Mouse (Mus musculus) heart, embryonic 11.5 days (tissue): ENCODE data around the gene Aunip. TPM values are rescaled to one million over a fixed set of nuclear protein-coding genes. Genes with fewer than 3 reads are reported as not detected.

Experiments used
- ATAC-seq: fragments of 200-750 bp; cut with Nextera tagmentation; replicated peaks from 2 replicates; pipeline ENCODE4 v1.8.0; 2017; ENCODE audit warnings: moderate library complexity; ENCODE audit not compliant: insufficient number of reproducible peaks, low FRiP score, low TSS enrichment
- H3K27ac ChIP-seq: fragments of 300-500 bp; sonication (generic); 2 replicates; pipeline ENCODE4 v1.5.1; 2014; ENCODE audit warnings: mild to moderate bottlenecking, low read depth, low read length
- H3K27me3 ChIP-seq: fragments of 300-500 bp; sonication (generic); 2 replicates; pipeline ENCODE4 v1.6.1; 2014; ENCODE audit warnings: mild to moderate bottlenecking, low read length, mixed read lengths; ENCODE audit not compliant: control insufficient read depth, insufficient read depth
- H3K36me3 ChIP-seq: fragments of 300-500 bp; sonication (generic); 2 replicates; pipeline ENCODE4 v1.6.1; 2014; ENCODE audit warnings: mild to moderate bottlenecking, low read length, moderate library complexity, mixed read lengths; ENCODE audit not compliant: control insufficient read depth, insufficient read depth
- H3K4me1 ChIP-seq: fragments of 300-500 bp; sonication (generic); 2 replicates; pipeline ENCODE4 v1.6.1; 2014; ENCODE audit warnings: low read length; ENCODE audit not compliant: control insufficient read depth, insufficient read depth
- H3K4me2 ChIP-seq: fragments of 300-500 bp; sonication (generic); 2 replicates; pipeline ENCODE4 v1.6.1; 2014; ENCODE audit warnings: mild to moderate bottlenecking, moderate library complexity
- H3K4me3 ChIP-seq: fragments of 300-500 bp; sonication (generic); 2 replicates; pipeline ENCODE4 v1.5.1; 2014; ENCODE audit warnings: low read depth, low read length
- H3K9ac ChIP-seq: fragments of 300-500 bp; sonication (generic); 2 replicates; pipeline ENCODE4 v1.6.1; 2014; ENCODE audit warnings: mild to moderate bottlenecking, low read depth, low read length, moderate library complexity
- H3K9me3 ChIP-seq: fragments of 300-500 bp; sonication (generic); replicated peaks from 2 replicates; pipeline ENCODE4 v1.6.1; 2016; ENCODE audit warnings: low read length; ENCODE audit not compliant: control insufficient read depth
- WGBS: fragments of 180-500 bp; shearing (Covaris S2); extraction: QIAGEN DNeasy Blood & Tissue Kit; methylation state at CpG from one replicate; pipeline ENCODE4 v1.1.7; 2014; ENCODE audit not compliant: insufficient replicate concordance; 5-methylcytosine and 5-hydroxymethylcytosine counted together
- polyA plus RNA-seq: library from polyadenylated mRNA; unstranded; fragments of >200 nt; fragmentation: Nextera tagmentation; extraction: Ambion mirVana; gene quantifications from 2 replicates; pipeline ENCODE4 v1.2.1, GENCODE M21; 2014

Aunip gene
- polyA plus RNA-seq, 1 experiment from 2014 or later = 5.6 TPM

GRCm38 (mm10) chr4:134514309-134514930, 3.6 kb downstream of the Aunip start:
- no peak overlapping the region for H3K4me3 ChIP-seq
- peaks cover 41% of the 10 kb centered on the region for H3K4me1 ChIP-seq
- ATAC-seq = no peak
- peak overlapping the region; percentile 40 for H3K4me2 ChIP-seq
- H3K36me3 ChIP-seq = no peaks in the 10 kb centered on the region
- H3K27ac ChIP-seq = peak overlapping the region; percentile 54; the same call in 1 of the 2 replicates
- H3K9ac ChIP-seq = no peak overlapping the region; the same call in 1 of the 2 replicates
- no peaks in the 10 kb centered on the region for H3K27me3 ChIP-seq
- 78% methylated on average over 11 of the region's 11 CpGs for WGBS
- H3K9me3 ChIP-seq = no peaks in the 10 kb centered on the region

GRCm38 (mm10) chr4:134515614-134516013, 4.8 kb downstream of the Aunip start:
- 45% methylated on average over 7 of the region's 7 CpGs for WGBS
- H3K9ac ChIP-seq = no peak overlapping the region
- H3K4me1 ChIP-seq = peaks cover 41% of the 10 kb centered on the region

GRCm38 (mm10) chr4:134516981-134517380, 6.2 kb downstream of the Aunip start:
- Histone ChIP-seq H3K36me3 (0 out of 2 replicates have a peak, but pooled peaks cover 5% of the 10 kb centered on the region), H3K4me2 (peak overlapping the region; percentile 55), H3K27me3 (no peaks in the 10 kb centered on the region), H3K9ac (peak overlapping the region; percentile 64), H3K27ac (peak overlapping the region; percentile 98), H3K9me3 (no peaks in the 10 kb centered on the region), H3K4me1 (peaks cover 37% of the 10 kb centered on the region), H3K4me3 (0 out of 2 replicates have a peak overlapping the region, but pooled peaks have one; percentile 3)
- 28% methylated on average over 8 of the region's 8 CpGs for WGBS
- ATAC-seq = peak; percentile 44; the same call in 1 of the 2 replicates

More at GRCm38 (mm10) chr4:134515614-134516013, 4.8 kb downstream of the Aunip start:
- no peaks in the 10 kb centered on the region for H3K36me3 ChIP-seq
- no peaks in the 10 kb centered on the region for H3K9me3 ChIP-seq
- no peak overlapping the region for H3K4me2 ChIP-seq
- no peak for ATAC-seq
- H3K27ac ChIP-seq = peak overlapping the region; percentile 98
- H3K4me3 ChIP-seq = no peak overlapping the region
- H3K27me3 ChIP-seq = no peaks in the 10 kb centered on the region

GRCm38 (mm10) chr4:134517719-134518118, 6.9 kb downstream of the Aunip start:
- Histone ChIP-seq H3K4me2 (peak overlapping the region; percentile 55), H3K9me3 (no peaks in the 10 kb centered on the region), H3K27me3 (no peaks in the 10 kb centered on the region), H3K4me3 (no peak overlapping the region), H3K4me1 (peaks cover 35% of the 10 kb centered on the region), H3K9ac (peak overlapping the region; percentile 64), H3K36me3 (peaks cover 5% of the 10 kb centered on the region; the same call in 1 of the 2 replicates), H3K27ac (peak overlapping the region; percentile 98)
- WGBS = 68% methylated on average over 10 of the region's 10 CpGs
- ATAC-seq = no peak

- H3K9ac ChIP-seq = no peak overlapping the region
- H3K4me1 ChIP-seq = peaks cover 33% of the 10 kb centered on the region
- H3K27me3 ChIP-seq = no peaks in the 10 kb centered on the region
- 94% methylated on average over 4 of the region's 4 CpGs for WGBS
- no peak for ATAC-seq
- no peaks in the 10 kb centered on the region for H3K9me3 ChIP-seq
- no peak overlapping the region for H3K27ac ChIP-seq
- H3K4me2 ChIP-seq = no peak overlapping the region
- no peak overlapping the region for H3K4me3 ChIP-seq
- H3K36me3 ChIP-seq = peaks cover 7% of the 10 kb centered on the region
Measured at GRCm38 (mm10) chr4:134518541-134518940, 7.7 kb downstream of the Aunip start.

GRCm38 (mm10) chr4:134519281-134519680, 8.5 kb downstream of the Aunip start:
- H3K27ac ChIP-seq = no peak overlapping the region
- peaks cover 7% of the 10 kb centered on the region for H3K36me3 ChIP-seq
- no peak overlapping the region for H3K4me3 ChIP-seq
- no peak overlapping the region for H3K9ac ChIP-seq
- no peak for ATAC-seq
- H3K4me2 ChIP-seq = no peak overlapping the region
- no peaks in the 10 kb centered on the region for H3K27me3 ChIP-seq
- peaks cover 26% of the 10 kb centered on the region for H3K4me1 ChIP-seq
- no peaks in the 10 kb centered on the region for H3K9me3 ChIP-seq

GRCm38 (mm10) chr4:134523447-134523846, 12.6 kb downstream of the Aunip start:
- 85% methylated on average over 4 of the region's 4 CpGs for WGBS
- no peak for ATAC-seq

GRCm38 (mm10) chr4:134525806-134526205, 15.0 kb downstream of the Aunip start:
- Histone ChIP-seq H3K4me2 (no peak overlapping the region), H3K9ac (no peak overlapping the region), H3K27ac (no peak overlapping the region), H3K9me3 (no peaks in the 10 kb centered on the region), H3K4me1 (no peaks in the 10 kb centered on the region), H3K36me3 (peaks cover 42% of the 10 kb centered on the region), H3K27me3 (no peaks in the 10 kb centered on the region), H3K4me3 (no peak overlapping the region)
- ATAC-seq = no peak
- WGBS = 81% methylated on average over 5 of the region's 5 CpGs

More at GRCm38 (mm10) chr4:134523447-134523846, 12.6 kb downstream of the Aunip start:
- peaks cover 22% of the 10 kb centered on the region for H3K36me3 ChIP-seq
- H3K27ac ChIP-seq = no peak overlapping the region
- no peaks in the 10 kb centered on the region for H3K9me3 ChIP-seq
- no peak overlapping the region for H3K9ac ChIP-seq
- no peaks in the 10 kb centered on the region for H3K4me1 ChIP-seq
- H3K4me3 ChIP-seq = no peak overlapping the region
- no peak overlapping the region for H3K4me2 ChIP-seq
- H3K27me3 ChIP-seq = no peaks in the 10 kb centered on the region

GRCm38 (mm10) chr4:134526220-134526619, 15.4 kb downstream of the Aunip start:
- peaks cover 44% of the 10 kb centered on the region for H3K36me3 ChIP-seq
- no peak for ATAC-seq
- no peaks in the 10 kb centered on the region for H3K4me1 ChIP-seq
- no peaks in the 10 kb centered on the region for H3K9me3 ChIP-seq
- no peaks in the 10 kb centered on the region for H3K27me3 ChIP-seq
- H3K4me3 ChIP-seq = no peak overlapping the region
- no peak overlapping the region for H3K9ac ChIP-seq
- H3K27ac ChIP-seq = no peak overlapping the region
- WGBS = 83% methylated on average over 5 of the region's 5 CpGs
- no peak overlapping the region for H3K4me2 ChIP-seq
